Mouse (Mus musculus) small intestine, adult 2 months (tissue): Measurements from ENCODE around the gene Aff1. TPM values are rescaled to one million over a fixed set of nuclear protein-coding genes. Genes with fewer than 3 reads are reported as not detected.

Source experiments
- H3K27ac ChIP-seq: fragments of 200-500 bp; 2 replicates; pipeline ENCODE4 v1.5.1; 2012; ENCODE audit warnings: low read depth, low read length, control low read depth, inconsistent platforms; ENCODE audit not compliant: insufficient read depth
- H3K27me3 ChIP-seq: fragments of 200-500 bp; 2 replicates; pipeline ENCODE4 v1.6.1; 2012; ENCODE audit warnings: mild to moderate bottlenecking, moderate library complexity, low read length, inconsistent platforms; ENCODE audit not compliant: control insufficient read depth, insufficient read depth
- H3K36me3 ChIP-seq: fragments of 200-500 bp; 2 replicates; pipeline ENCODE4 v1.6.1; 2012; ENCODE audit warnings: mild to moderate bottlenecking, low read length, control low read depth, inconsistent platforms; ENCODE audit not compliant: control insufficient read depth, insufficient read depth
- H3K4me1 ChIP-seq: fragments of 200-500 bp; 2 replicates; pipeline ENCODE4 v1.6.1; 2012; ENCODE audit warnings: low read length, inconsistent platforms, mixed read lengths; ENCODE audit not compliant: control insufficient read depth, insufficient read depth, insufficient read length
- H3K4me3 ChIP-seq: fragments of 200-500 bp; 2 replicates; pipeline ENCODE4 v1.5.1; 2012; ENCODE audit warnings: low read depth, mild to moderate bottlenecking, control low read depth, inconsistent platforms, low read length, moderate library complexity
- CTCF ChIP-seq: fragments of 200-500 bp; IDR thresholded peaks from 2 replicates; pipeline ENCODE4 v1.5.1; 2012; ENCODE audit warnings: low read depth, mild to moderate bottlenecking, control low read depth, inconsistent platforms, low read length, moderate library complexity, mixed read lengths; ENCODE audit not compliant: insufficient replicate concordance, insufficient read length; ENCODE audit errors: extremely low read depth
- POLR2A ChIP-seq: fragments of 200-500 bp; IDR thresholded peaks from 2 replicates; pipeline ENCODE4 v1.6.1; 2012; ENCODE audit warnings: low read depth, mild to moderate bottlenecking, control low read depth, inconsistent platforms, low read length, moderate library complexity
- WGBS: fragments of 180-500 bp; shearing (Covaris S2); methylation state at CpG from one replicate; pipeline ENCODE4 v1.1.7; 2018; 5-methylcytosine and 5-hydroxymethylcytosine counted together
- polyA plus RNA-seq: library from polyadenylated mRNA; depleted of rRNA; stranded (reverse); fragments of >200 nt; gene quantifications from 2 replicates; pipeline ENCODE4 v1.2.3, GENCODE M21; 2012

Aff1 gene
- polyA plus RNA-seq, 1 experiment, result 16.7 TPM

GRCm38 (mm10) chr5:103814551-103815248, 122.5 kb downstream of the Aff1 start:
- TF ChIP-seq CTCF, result no peak
- TF ChIP-seq POLR2A, result no peak
- peaks cover 13% of the 10 kb centered on the region for H3K36me3 ChIP-seq
- H3K27me3 ChIP-seq, result no peaks in the 10 kb centered on the region
- H3K4me3 ChIP-seq, result no peak overlapping the region
- 19% methylated on average over 16 of the region's 16 CpGs for WGBS
- H3K27ac ChIP-seq, result peak overlapping the region; percentile 73
- H3K4me1 ChIP-seq, result peaks cover 24% of the 10 kb centered on the region

- TF ChIP-seq CTCF (no peak), POLR2A (no peak)
- Histone ChIP-seq H3K27me3 (no peaks in the 10 kb centered on the region), H3K4me1 (peaks cover 26% of the 10 kb centered on the region), H3K27ac (no peak overlapping the region), H3K4me3 (no peak overlapping the region), H3K36me3 (peaks cover 13% of the 10 kb centered on the region)
- WGBS, result 21% methylated on average over 4 of the region's 4 CpGs
These were observed 123.1 kb downstream of the Aff1 start for GRCm38 (mm10) chr5:103815249-103815617.

DNA sequence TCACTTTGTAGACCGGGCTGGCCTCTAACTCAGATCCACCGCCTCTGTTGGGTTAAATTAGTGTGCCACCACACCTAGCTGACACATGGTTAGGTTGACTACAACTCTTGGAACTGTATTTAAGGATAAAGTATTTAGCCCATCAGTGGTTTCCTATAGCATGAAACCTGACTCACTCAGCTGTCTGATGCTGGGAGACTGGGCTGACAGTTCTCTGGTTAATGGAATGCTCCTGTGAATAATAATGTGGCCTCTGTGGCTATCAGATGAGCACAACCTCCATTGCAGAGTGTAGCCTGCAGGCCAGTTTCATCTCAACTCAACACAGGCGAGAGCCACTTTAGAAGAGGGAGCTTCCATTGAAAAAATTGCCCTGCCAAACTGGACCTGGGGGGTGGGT, 124.5 kb downstream of the Aff1 start:
- peaks cover 13% of the 10 kb centered on the region for H3K36me3 ChIP-seq
- H3K4me3 ChIP-seq, result no peak overlapping the region
- 97% methylated on average over 3 of the region's 3 CpGs for WGBS
- H3K27me3 ChIP-seq, result no peaks in the 10 kb centered on the region
- TF ChIP-seq POLR2A (no peak), CTCF (no peak)
- H3K27ac ChIP-seq, result no peak overlapping the region
- H3K4me1 ChIP-seq, result peaks cover 36% of the 10 kb centered on the region

GRCm38 (mm10) chr5:103817754-103818153, 125.6 kb downstream of the Aff1 start:
- WGBS, result 19% methylated on average over 1 of the region's 1 CpGs
- Histone ChIP-seq H3K27ac (no peak overlapping the region), H3K27me3 (no peaks in the 10 kb centered on the region), H3K36me3 (peaks cover 13% of the 10 kb centered on the region), H3K4me1 (peaks cover 33% of the 10 kb centered on the region), H3K4me3 (no peak overlapping the region)
- TF ChIP-seq CTCF (peak; percentile 81; the same call in 1 of the 2 replicates), POLR2A (no peak)

GRCm38 (mm10) chr5:103818602-103819001, 126.4 kb downstream of the Aff1 start:
- Histone ChIP-seq H3K4me1 (peaks cover 29% of the 10 kb centered on the region), H3K4me3 (no peak overlapping the region), H3K27me3 (no peaks in the 10 kb centered on the region), H3K27ac (no peak overlapping the region), H3K36me3 (peaks cover 18% of the 10 kb centered on the region)
- TF ChIP-seq POLR2A (no peak), CTCF (no peak)
- 81% methylated on average over 9 of the region's 9 CpGs for WGBS

DNA sequence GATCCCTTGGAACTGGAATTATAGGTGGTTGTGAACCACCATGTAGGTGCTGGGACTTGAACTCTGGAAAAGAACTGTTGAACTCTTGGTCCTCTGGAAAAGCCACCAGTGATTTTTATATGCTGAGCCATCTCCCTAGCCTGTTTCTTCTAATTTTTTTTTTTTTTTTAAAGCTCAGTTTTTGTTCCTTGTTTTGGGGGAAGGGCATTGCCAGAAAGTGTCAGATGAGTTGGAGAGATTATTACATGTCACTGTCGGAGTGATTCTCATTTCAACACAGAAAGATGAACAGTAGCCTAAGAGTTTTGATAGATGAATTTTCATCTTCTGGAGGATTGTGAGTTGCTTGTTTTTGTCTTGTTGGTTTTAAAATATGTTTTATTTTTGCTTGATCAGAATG, 127.5 kb downstream of the Aff1 start:
- H3K4me3 ChIP-seq, result no peak overlapping the region
- WGBS, result 87% methylated on average over 1 of the region's 1 CpGs
- no peak for TF ChIP-seq POLR2A
- TF ChIP-seq CTCF, result no peak
- no peaks in the 10 kb centered on the region for H3K27me3 ChIP-seq
- peaks cover 20% of the 10 kb centered on the region for H3K4me1 ChIP-seq
- peaks cover 18% of the 10 kb centered on the region for H3K36me3 ChIP-seq
- no peak overlapping the region for H3K27ac ChIP-seq

DNA sequence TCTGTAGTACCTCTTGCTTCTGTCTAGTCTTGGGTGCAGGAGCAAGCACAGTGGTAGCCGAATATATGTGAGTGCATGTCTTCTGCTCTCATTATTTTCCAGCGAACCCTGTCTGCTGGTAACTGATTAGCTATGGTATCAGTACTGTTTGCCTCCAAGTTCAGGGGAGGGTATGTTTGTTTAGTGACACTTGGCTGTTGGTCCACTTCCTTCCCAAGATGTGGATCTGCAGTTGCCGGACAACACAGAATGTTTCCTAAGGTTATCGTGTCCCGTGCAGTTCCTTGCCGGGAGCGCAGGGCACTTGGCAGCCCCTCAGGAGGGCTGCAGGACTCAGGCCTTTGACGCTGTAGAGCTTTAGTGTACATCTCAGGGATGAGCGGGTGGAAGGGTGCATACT, 128.9 kb downstream of the Aff1 start:
- TF ChIP-seq CTCF (no peak), POLR2A (no peak)
- H3K27ac ChIP-seq, result peak overlapping the region; percentile 35
- H3K27me3 ChIP-seq, result no peaks in the 10 kb centered on the region
- H3K4me3 ChIP-seq, result no peak overlapping the region
- peaks cover 19% of the 10 kb centered on the region for H3K36me3 ChIP-seq
- peaks cover 15% of the 10 kb centered on the region for H3K4me1 ChIP-seq
- 26% methylated on average over 9 of the region's 9 CpGs for WGBS
